10 mouse cellular contexts compared by ENCODE assay signal in the genomic region with DNA sequence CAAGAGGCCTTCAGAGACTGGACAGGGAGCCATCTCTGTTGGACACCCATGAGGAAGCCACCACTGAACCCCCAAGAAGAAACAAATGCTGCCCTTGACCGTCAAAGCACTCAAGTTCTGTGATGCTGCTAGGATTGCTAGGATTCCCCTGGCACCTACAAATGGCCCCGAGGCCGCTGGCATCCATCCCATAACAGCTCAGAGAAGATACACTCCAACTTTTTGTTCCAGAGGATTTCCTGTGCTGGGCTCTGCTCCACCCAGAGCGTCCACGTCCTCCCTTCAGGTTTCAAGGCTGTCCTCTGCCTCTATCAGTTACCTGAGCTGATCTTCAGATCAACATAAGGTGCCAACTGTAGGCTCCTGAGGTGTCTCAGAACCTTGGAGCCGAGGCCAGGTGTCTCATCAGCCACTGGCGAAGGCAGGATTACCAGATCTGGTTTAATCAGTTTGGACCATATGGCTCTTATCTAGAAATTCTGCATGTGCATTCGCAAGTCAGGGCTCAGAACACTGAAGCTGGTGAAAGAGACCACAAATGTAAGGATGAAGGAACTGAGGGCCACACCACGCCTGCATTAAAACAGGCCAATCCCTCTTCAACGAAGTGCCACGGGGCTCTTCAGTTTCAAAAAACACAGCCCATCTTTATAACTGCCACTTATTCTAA. TPM values are rescaled to one million over a fixed set of nuclear protein-coding genes. Genes with fewer than 3 reads are reported as not detected.
DNase-seq lines count a peak whose midpoint lies in the region; ATAC-seq and TF ChIP-seq lines count a peak whose summit lies in the region.
"Had no signal": no experiment of that assay in that cellular context is flagged by ENCODE, and none has a peak within 500 bp of the region (broad histone marks: within the 10 kb centered on the region; RNA-seq: fewer than 3 reads in every experiment).

No protein-coding gene starts in this region.

- H3K9me3 ChIP-seq in hindbrain, embryonic 10.5 days = no peaks in the 10 kb centered on the region
- H3K9me3 ChIP-seq in hindbrain, embryonic 13.5 days = no peaks in the 10 kb centered on the region
- H3K9me3 ChIP-seq in liver, postnatal 0 days (ENCODE audit: low read length) = no peaks in the 10 kb centered on the region

- ATAC-seq in hindbrain, embryonic 13.5 days (ENCODE audit: low FRiP score) = no peak
- no peak for ATAC-seq in liver, postnatal 0 days
- no peak for ATAC-seq in CD4-positive, CD25-positive, alpha-beta regulatory T cell, adult 4 months

- intact Hi-C loops in heart, postnatal 10 days (cut with DNase I) = no loop called here

- no peak overlapping the region for H3K4me2 ChIP-seq in hindbrain, embryonic 13.5 days
- H3K4me2 ChIP-seq in liver, postnatal 0 days (ENCODE audit: low read depth, low read length) = peak overlapping the region; percentile 76

- no peak for TF ChIP-seq EP300 in liver, postnatal 0 days (IDR thresholded peaks at IDR 0.05; ENCODE audit: low read depth)

- no peak for DNase-seq in hindbrain, embryonic 10.5 days (ENCODE audit: low spot score)
- peak; percentile 9 for DNase-seq in NIH3T3 (ENCODE audit: low read depth)
- DNase-seq in heart, postnatal 10 days = peak; percentile 43 to 47
- no peak for DNase-seq in liver, postnatal 0 days
- no peak for DNase-seq in embryo, embryonic 10.5 days (ENCODE audit: low spot score)
- DNase-seq in thymus, postnatal 36 days = no peak
- DNase-seq: gastrocnemius, postnatal 25 days had no signal

- H3K4me3 ChIP-seq in hindbrain, embryonic 10.5 days = 0 out of 2 replicates have a peak overlapping the region, but pooled peaks have one; percentile 77
- H3K4me3 ChIP-seq in hindbrain, embryonic 13.5 days = no peak overlapping the region
- H3K4me3 ChIP-seq in liver, postnatal 0 days (ENCODE audit: low read depth, low read length) = peak overlapping the region; percentile 71; the same call in 1 of the 2 replicates
- H3K4me3 ChIP-seq: myocyte had no signal

- peaks cover 16% of the 10 kb centered on the region; the same call in 1 of the 2 replicates for H3K4me1 ChIP-seq in hindbrain, embryonic 10.5 days (replicated peaks)
- H3K4me1 ChIP-seq in hindbrain, embryonic 13.5 days (replicated peaks) = no peaks in the 10 kb centered on the region; the same call in 1 of the 2 replicates
- H3K4me1 ChIP-seq in liver, postnatal 0 days (ENCODE audit: insufficient read depth) = peaks cover 10% of the 10 kb centered on the region

- H3K36me3 ChIP-seq in hindbrain, embryonic 10.5 days = no peaks in the 10 kb centered on the region
- no peaks in the 10 kb centered on the region for H3K36me3 ChIP-seq in hindbrain, embryonic 13.5 days
- H3K36me3 ChIP-seq in liver, postnatal 0 days (replicated peaks; ENCODE audit: insufficient read depth, low read length) = no peaks in the 10 kb centered on the region

- H3K27me3 ChIP-seq in hindbrain, embryonic 10.5 days (ENCODE audit: insufficient read depth, poor library complexity, severe bottlenecking) = peaks cover 30% of the 10 kb centered on the region
- H3K27me3 ChIP-seq in hindbrain, embryonic 13.5 days = peaks cover 26% of the 10 kb centered on the region
- peaks cover 11% of the 10 kb centered on the region; the same call in 1 of the 2 replicates for H3K27me3 ChIP-seq in liver, postnatal 0 days (ENCODE audit: insufficient read depth, low read length)

- H3K27ac ChIP-seq in hindbrain, embryonic 10.5 days = no peak overlapping the region
- no peak overlapping the region for H3K27ac ChIP-seq in hindbrain, embryonic 13.5 days
- peak overlapping the region; percentile 13; the same call in 1 of the 2 replicates for H3K27ac ChIP-seq in liver, postnatal 0 days (ENCODE audit: low read depth)

- TF ChIP-seq CTCF in liver, postnatal 0 days (IDR thresholded peaks at IDR 0.05; ENCODE audit: low read depth) = no peak

- H3K9ac ChIP-seq in hindbrain, embryonic 13.5 days = no peak overlapping the region
- no peak overlapping the region for H3K9ac ChIP-seq in liver, postnatal 0 days (replicated peaks)

- WGBS in hindbrain, embryonic 10.5 days = 88% methylated on average over 11 of the region's 11 CpGs
- 90% methylated on average over 11 of the region's 11 CpGs for WGBS in hindbrain, embryonic 13.5 days
- WGBS in liver, postnatal 0 days (ENCODE audit: insufficient replicate concordance) = 56% methylated on average over 11 of the region's 11 CpGs

RNA-seq across cellular contexts. Expression of a gene that starts 1.7 kb away (rescaled TPM):
- polyA plus RNA-seq in hindbrain, embryonic 10.5 days (2016; fragmentation: Nextera tagmentation; extraction: Ambion mirVana) = 3.4 and 4.2 TPM in 2 replicates
- 5.7 and 5.8 TPM in 2 replicates for polyA plus RNA-seq in hindbrain, embryonic 13.5 days (2015; fragmentation: Nextera tagmentation; extraction: Ambion mirVana)
- 10 to 100 TPM; 10.7 to 37.7 TPM for total RNA-seq in heart, postnatal 10 days (2021)
- polyA plus RNA-seq in liver, postnatal 0 days (2015; fragmentation: Nextera tagmentation; extraction: Ambion mirVana) = 10.3 and 15.8 TPM in 2 replicates
- under 1 TPM; 0.18 to 0.26 TPM for polyA plus RNA-seq in CD4-positive, CD25-positive, alpha-beta regulatory T cell, adult 4 months (2017; shearing (Covaris generic))

Comparison
In these comparisons a context has a peak if more than half of its experiments do, and no peak if none do; other contexts are left out.
1. DNase-seq: peak in NIH3T3 (single experiment) and heart, postnatal 10 days (2 of 2); none in hindbrain, embryonic 10.5 days (single experiment), liver, postnatal 0 days (single experiment), embryo, embryonic 10.5 days (single experiment) and thymus, postnatal 36 days (0 of 2).